Mouse (Mus musculus) G1E (cell line): ENCODE measurements around the gene Orai1. TPM values are rescaled to one million over a fixed set of nuclear protein-coding genes. Genes with fewer than 3 reads are reported as not detected.

Experiments
- ATAC-seq: 2 replicates; pipeline ENCODE4 v1.8.0; 2016; ENCODE audit warnings: mild to moderate bottlenecking; ENCODE audit not compliant: insufficient number of reproducible peaks, poor library complexity, low FRiP score, severe bottlenecking; ENCODE audit errors: extremely low read depth
- DNase-seq: peaks from one replicate; pipeline ENCODE4 v3.0.0; 2012; ENCODE audit warnings: low spot score
- H3K27me3 ChIP-seq: 2 replicates; pipeline ENCODE4 v1.6.1; 2012; ENCODE audit warnings: mild to moderate bottlenecking, low read length, inconsistent platforms; ENCODE audit not compliant: insufficient read depth
- H3K36me3 ChIP-seq: replicated peaks from 2 replicates; pipeline ENCODE3; 2012; ENCODE audit warnings: mild to moderate bottlenecking, inconsistent platforms
- H3K4me1 ChIP-seq: 2 replicates; pipeline ENCODE4 v1.6.1; 2012; ENCODE audit warnings: low read depth, low read length, inconsistent platforms, mixed read lengths; ENCODE audit not compliant: insufficient read depth
- H3K4me3 ChIP-seq: 2 replicates; pipeline ENCODE4 v1.5.1; 2012; ENCODE audit warnings: low read depth, mild to moderate bottlenecking, inconsistent platforms, low read length, moderate library complexity, mixed read lengths
- H3K9me3 ChIP-seq: replicated peaks from 2 replicates; pipeline ENCODE4 v1.6.1; 2012; ENCODE audit warnings: inconsistent platforms
- CTCF ChIP-seq: IDR thresholded peaks from 2 replicates; pipeline ENCODE4 v1.5.1; 2012; ENCODE audit warnings: low read depth, low read length, inconsistent platforms, mixed read lengths
- GATA1 ChIP-seq: IDR thresholded peaks from 2 replicates; pipeline ENCODE4 v1.6.1; 2012; ENCODE audit warnings: borderline replicate concordance, low read length, inconsistent platforms, mixed read lengths
- GATA2 ChIP-seq: IDR thresholded peaks from 2 replicates; pipeline ENCODE4 v1.6.1; 2012; ENCODE audit warnings: low read depth, low read length, inconsistent platforms, borderline replicate concordance
- POLR2AphosphoS5 ChIP-seq: IDR thresholded peaks from 2 replicates; pipeline ENCODE4 v1.6.1; 2012; ENCODE audit warnings: low read depth, low read length, inconsistent platforms; ENCODE audit not compliant: insufficient replicate concordance
- TAL1 ChIP-seq: conservative IDR thresholded peaks from 2 replicates; pipeline ENCODE4 v1.6.1; 2012; ENCODE audit warnings: low read depth, low read length, inconsistent platforms, mixed read lengths
- polyA plus RNA-seq: library from polyadenylated mRNA; stranded (reverse); fragments of >175 nt; gene quantifications from 2 replicates; pipeline ENCODE4 v1.2.3, GENCODE M21; 2012
- total RNA-seq, 2 experiments: library from RNA; stranded (forward) in 1 of 2; stranded (reverse) in 1 of 2; fragments of 200-1000 nt in 1 of 2; fragments of >200 nt in 1 of 2; fragmentation: Nextera tagmentation in 1 of 2; gene quantifications; 2 replicates each; pipeline ENCODE4 v1.2.3; 2014 to 2017

Gene Orai1
- total and polyA plus RNA-seq, 3 experiments = 7.1 to 18.1 (median 16.0) TPM

DNA sequence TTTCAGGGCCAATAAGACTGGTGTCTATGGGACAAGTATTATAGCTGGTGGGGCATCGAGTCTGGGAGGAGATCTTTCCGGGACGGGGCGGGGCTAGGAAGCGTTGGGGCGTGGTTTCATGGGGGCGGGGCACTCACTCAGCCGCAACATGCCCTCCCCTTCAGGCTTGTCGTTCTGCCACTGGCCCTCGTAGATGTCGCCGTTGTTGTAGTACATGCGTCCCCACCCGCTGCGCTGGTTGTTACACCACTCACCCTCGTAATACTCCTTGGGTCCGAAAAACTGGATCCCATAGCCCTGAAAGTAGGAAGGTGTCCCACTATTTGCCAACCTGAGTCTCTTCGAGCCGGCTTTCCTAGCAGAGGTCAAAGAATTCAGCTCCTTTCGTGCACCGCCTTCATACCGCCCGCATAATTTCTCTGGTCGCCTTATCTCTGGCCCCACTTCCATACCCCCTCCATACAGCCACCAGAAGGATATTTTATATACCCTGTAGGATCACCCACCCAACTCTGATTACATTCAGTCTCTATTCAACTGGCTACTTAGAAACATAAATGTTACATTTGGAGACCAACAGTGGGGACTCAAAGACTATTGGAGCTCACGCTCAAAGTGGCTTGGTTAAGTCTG, 24.4 kb downstream of the Orai1 start:
- peaks cover 13% of the 10 kb centered on the region for H3K27me3 ChIP-seq
- no peaks in the 10 kb centered on the region for H3K9me3 ChIP-seq
- ATAC-seq = peak; percentile 8; the same call in 1 of the 2 replicates
- peaks cover 27% of the 10 kb centered on the region for H3K4me1 ChIP-seq
- no peak for TF ChIP-seq POLR2AphosphoS5
- TF ChIP-seq TAL1 = no peak
- TF ChIP-seq GATA2 = no peak
- TF ChIP-seq CTCF = no peak
- no peak for TF ChIP-seq GATA1
- peak; percentile 67 for DNase-seq
- no peaks in the 10 kb centered on the region for H3K36me3 ChIP-seq
- peak overlapping the region; percentile 61; the same call in 1 of the 2 replicates for H3K4me3 ChIP-seq

DNA sequence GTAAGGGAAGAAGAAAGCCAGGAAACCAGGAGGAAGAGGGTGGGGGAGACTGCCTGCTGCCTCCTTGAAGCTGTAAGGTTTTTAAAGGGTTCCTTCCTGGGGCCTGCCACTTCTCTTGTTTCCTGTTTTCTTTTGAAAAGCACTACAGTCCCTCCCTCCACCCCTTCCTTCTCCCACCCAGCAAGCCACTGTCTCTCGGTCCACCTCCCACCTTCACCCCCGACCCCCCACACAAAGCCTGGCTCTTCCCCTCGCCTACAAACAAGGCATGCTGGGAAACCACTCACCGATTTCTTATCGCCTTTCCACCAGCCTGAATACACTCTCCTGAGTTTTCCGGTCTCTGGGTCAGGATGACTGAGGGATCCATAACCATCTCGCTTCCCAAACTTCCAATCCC, 25.9 kb downstream of the Orai1 start:
- Histone ChIP-seq H3K4me3 (no peak overlapping the region), H3K27me3 (peaks cover 13% of the 10 kb centered on the region), H3K4me1 (peaks cover 23% of the 10 kb centered on the region), H3K36me3 (no peaks in the 10 kb centered on the region), H3K9me3 (no peaks in the 10 kb centered on the region)
- ATAC-seq = no peak
- TF ChIP-seq POLR2AphosphoS5 (no peak), CTCF (no peak), GATA2 (no peak), GATA1 (no peak), TAL1 (no peak)
- no peak for DNase-seq

DNA sequence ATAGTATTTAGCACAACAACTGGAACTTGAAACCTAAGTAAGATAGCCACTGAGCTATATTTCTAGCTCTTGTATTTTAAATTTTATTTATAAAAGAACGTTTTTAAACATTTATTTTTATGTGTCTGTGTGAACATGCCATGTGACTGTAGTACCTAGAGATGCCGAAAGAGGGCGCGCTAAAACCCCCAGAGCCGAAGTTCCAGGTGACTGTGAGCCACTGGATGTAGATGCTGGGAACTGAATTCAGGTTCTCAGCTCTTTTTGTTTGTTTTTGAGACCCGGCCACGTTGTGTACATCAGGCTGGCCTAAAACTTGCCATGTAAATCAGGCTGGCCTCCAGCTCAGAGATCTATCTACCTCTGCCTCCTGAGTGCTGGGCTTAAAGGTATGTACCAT, 29.0 kb downstream of the Orai1 start:
- no peak for TF ChIP-seq GATA1
- peak; percentile 45; the same call in 1 of the 2 replicates for TF ChIP-seq CTCF
- Histone ChIP-seq H3K9me3 (no peaks in the 10 kb centered on the region), H3K4me1 (peaks cover 18% of the 10 kb centered on the region), H3K27me3 (peaks cover 27% of the 10 kb centered on the region), H3K36me3 (no peaks in the 10 kb centered on the region), H3K4me3 (no peak overlapping the region)
- DNase-seq (no peak), ATAC-seq (no peak)

DNA sequence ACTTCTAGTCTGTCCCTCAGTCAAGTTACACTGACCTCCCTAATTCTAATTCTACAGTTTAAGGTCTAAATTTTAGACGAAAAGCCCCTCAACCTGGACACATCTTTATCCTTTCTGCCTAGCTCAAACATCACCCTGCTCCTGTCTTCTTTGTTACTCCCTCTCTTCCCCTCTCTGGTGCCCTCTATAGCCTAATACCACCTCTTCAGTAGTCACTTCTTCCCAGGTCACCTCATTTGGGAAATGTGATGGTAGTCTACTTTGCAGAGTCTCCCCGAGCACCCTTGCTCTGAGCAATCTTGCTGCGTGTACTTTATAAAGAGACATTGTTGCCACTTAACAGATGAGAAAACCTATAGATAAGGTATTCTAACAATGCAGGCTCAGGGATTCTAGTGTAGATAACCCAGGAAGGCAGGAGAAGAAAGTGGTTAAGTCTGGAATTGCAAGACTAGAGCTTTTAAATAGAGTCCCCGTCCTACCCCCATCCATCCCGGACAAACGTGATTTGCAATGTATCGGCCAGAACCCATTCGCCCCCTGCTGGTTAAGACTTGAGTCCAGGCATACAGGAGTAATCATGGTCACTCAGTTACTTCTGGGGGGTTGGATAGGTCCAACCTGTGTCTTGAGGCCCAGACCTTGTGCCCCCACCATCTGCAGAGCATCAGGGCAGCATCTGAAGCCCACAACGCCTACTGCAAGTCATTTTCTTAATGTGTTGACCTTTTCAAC, 30.9 kb downstream of the Orai1 start:
- no peaks in the 10 kb centered on the region for H3K9me3 ChIP-seq
- TF ChIP-seq CTCF (peak; percentile 25; the same call in 1 of the 2 replicates), POLR2AphosphoS5 (no peak)
- no peaks in the 10 kb centered on the region for H3K36me3 ChIP-seq
- peaks cover 31% of the 10 kb centered on the region for H3K27me3 ChIP-seq
- ATAC-seq = no peak
- H3K4me3 ChIP-seq = no peak overlapping the region
- no peak for DNase-seq
- H3K4me1 ChIP-seq = peaks cover 11% of the 10 kb centered on the region

DNA sequence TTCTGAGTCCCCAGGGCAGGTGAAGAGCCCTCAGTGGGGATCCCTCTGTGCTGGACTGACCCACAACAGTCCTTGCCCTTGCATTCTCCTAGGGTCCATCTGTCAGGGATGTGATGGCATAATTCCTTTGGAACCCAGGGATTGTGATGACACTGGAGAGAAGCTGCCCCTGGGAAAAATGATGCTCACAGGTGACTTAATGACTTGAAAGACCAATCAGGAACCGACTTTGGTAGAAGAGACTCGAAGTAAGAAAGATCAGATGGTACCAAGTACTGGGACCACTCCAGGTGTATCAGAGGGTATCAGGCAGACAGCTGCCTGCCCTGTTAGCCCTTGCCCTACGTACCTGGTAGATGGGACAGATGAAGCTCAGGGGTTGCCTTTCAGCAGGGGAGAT, 32.0 kb downstream of the Orai1 start, which contains the start of gene Morn3:
Gene Morn3, minus strand, starts transcription at position 101 of the 400 bp plus-strand sequence.
- no peak for TF ChIP-seq GATA1
- TF ChIP-seq GATA2 = no peak
- TF ChIP-seq CTCF = no peak
- no peak for TF ChIP-seq TAL1
- no peak for TF ChIP-seq POLR2AphosphoS5
- H3K9me3 ChIP-seq = peaks cover 2% of the 10 kb centered on the region; the same call in 1 of the 2 replicates
- H3K36me3 ChIP-seq = no peaks in the 10 kb centered on the region
- H3K27me3 ChIP-seq = peaks cover 29% of the 10 kb centered on the region
- ATAC-seq = no peak
- no peak within 1 kb of the TSS for H3K4me3 ChIP-seq
- no peak for DNase-seq
- peaks cover 5% of the 10 kb centered on the region for H3K4me1 ChIP-seq

DNA sequence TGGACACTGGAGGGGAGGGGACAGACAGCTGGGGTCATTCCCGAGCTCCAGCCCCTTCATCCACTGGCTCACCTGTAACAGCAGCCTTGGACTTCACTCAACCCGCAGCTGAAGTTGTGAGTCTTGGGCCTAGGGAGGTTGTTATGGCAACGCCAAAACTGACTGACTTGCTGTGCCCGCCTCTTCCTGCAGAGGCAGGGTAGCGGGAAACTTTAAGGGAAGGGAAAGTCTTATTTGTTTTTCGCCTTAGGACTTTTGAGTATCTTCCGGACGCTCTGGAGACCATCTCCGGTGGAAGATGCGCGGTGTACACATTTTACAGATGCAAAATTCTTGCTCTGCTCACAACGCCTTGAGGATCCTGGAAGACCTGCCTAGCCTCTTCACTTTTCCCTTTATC, 34.4 kb downstream of the Orai1 start:
- DNase-seq = no peak
- TF ChIP-seq CTCF = no peak
- no peak for TF ChIP-seq GATA1
- no peak for TF ChIP-seq POLR2AphosphoS5
- TF ChIP-seq TAL1 = no peak
- no peak for TF ChIP-seq GATA2
- no peak for ATAC-seq
- Histone ChIP-seq H3K4me1 (peaks cover 5% of the 10 kb centered on the region), H3K9me3 (peaks cover 4% of the 10 kb centered on the region; the same call in 1 of the 2 replicates), H3K4me3 (no peak overlapping the region), H3K27me3 (peaks cover 31% of the 10 kb centered on the region), H3K36me3 (no peaks in the 10 kb centered on the region)
